Mouse (Mus musculus) liver (tissue): ENCODE results near the gene Lamb2.

Experiments used
- DNase-seq: peaks from one replicate; pipeline ENCODE4 v3.0.0-alpha.2; 2020; ENCODE audit warnings: mixed read lengths

Gene Lamb2

GRCm38 (mm10) chr9:108479721-108480351 is at the start of gene Lamb2:
Lamb2 (plus strand) TSS chr9:108479736.
- no peak for DNase-seq

GRCm38 (mm10) chr9:108431431-108432067 is 48.0 kb upstream of the Lamb2 start:
- peak; percentile 80 for DNase-seq

DNA sequence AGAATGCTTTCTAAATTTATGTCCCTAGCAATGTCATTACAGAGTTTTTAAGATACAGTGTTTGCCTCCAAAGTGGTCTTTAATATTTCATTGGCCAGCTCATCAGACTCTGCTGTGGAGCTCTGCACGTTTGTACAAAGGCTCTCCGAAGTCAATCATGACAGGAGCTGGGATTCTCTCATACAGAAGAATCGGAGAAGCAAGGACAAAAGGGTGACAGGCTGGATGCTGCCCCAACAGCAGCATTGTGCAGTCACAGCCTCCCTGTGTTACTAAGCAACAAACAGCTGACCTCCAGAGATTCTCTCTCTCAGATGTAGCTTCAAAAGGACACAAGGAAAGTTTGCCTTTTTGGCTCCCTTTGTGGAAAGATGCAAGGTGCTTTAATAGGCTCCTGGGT is 43.4 kb upstream of the Lamb2 start, which contains the start of gene BC048562:
BC048562 (plus strand) TSS at position 301 of the 400 bp plus-strand sequence.
- DNase-seq: no peak

DNA sequence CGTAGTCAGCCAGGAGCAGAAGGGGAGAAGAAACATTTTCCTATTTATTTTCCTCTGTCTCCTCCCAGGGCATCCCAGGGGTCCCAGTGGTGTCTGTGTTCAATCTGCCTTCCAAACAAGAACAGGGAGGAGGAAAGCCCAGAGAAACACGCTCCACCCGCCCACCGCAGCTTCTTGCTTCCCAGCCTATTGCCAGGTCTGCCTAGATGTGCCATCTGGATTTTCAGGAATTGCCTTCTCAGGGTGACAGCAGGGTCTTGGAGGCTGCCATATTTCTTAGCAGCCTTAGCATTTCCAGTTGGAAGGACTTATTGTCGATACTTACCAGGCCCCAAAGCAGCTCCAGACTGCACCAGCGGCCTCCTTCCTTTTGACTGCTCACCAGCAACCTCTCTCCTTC is 40.4 kb upstream of the Lamb2 start:
- DNase-seq: no peak

DNA sequence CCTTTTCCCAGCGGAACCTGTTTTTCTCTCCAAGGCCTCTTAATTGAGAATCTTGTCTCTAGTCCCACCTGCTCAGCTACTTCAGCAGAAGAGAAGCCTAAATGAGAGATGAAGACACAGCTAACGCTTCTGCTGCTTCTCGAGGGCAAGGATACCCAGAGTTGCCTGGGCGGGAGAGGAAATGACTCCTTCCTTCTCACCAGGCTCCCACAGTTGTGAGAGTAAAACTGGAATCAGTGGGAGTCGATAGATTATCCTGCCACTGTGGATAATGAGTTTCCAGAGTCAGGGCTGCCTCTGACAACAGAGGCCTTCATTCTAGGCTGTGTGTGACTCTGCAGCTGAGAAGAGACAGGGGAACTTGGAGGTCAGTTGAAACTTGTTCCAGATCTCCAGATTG is 39.1 kb upstream of the Lamb2 start:
- no peak for DNase-seq

- no peak for DNase-seq
Observed at GRCm38 (mm10) chr9:108441236-108441919, 38.2 kb upstream of the Lamb2 start.

DNA sequence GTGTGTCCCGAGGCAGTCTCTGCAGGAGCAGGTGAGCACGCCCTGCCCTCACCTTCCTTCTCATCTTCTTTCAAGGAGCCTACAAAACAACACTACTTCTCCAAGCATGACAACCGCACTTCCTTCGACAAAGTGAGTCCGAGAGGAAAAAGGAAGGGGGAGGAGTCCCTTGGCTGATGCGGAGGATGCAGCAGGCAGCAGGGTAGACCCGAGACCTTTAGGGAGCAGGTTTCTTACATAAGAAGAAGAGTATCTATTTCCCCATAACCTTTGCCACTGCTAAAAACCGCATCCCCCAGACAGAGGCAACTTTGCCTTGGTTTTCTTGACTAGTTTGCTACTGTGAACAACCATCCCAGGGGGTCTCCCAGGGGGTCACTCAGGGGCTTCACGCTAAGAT is 34.4 kb upstream of the Lamb2 start:
- DNase-seq: no peak

DNA sequence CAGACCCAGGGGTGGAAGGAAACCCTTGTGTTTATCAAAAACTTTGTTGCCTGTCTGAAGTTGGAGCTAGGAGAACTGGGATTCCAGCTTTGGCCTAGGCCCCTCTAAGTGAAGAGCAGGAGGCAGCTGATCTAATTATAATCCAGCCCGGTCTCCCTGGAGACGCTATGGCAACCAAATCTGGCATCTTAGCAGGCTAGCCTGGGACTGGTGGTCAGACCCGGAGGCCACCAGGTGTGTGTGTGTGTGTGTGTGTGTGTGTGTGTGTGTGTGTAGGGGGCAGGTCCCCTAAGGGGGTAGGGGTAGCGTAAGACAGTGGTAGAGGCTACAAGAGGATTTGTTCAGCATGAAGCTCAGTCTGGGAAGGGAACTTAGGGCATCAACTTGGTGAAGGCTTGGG is 29.7 kb upstream of the Lamb2 start:
- peak; percentile 49 for DNase-seq

DNA sequence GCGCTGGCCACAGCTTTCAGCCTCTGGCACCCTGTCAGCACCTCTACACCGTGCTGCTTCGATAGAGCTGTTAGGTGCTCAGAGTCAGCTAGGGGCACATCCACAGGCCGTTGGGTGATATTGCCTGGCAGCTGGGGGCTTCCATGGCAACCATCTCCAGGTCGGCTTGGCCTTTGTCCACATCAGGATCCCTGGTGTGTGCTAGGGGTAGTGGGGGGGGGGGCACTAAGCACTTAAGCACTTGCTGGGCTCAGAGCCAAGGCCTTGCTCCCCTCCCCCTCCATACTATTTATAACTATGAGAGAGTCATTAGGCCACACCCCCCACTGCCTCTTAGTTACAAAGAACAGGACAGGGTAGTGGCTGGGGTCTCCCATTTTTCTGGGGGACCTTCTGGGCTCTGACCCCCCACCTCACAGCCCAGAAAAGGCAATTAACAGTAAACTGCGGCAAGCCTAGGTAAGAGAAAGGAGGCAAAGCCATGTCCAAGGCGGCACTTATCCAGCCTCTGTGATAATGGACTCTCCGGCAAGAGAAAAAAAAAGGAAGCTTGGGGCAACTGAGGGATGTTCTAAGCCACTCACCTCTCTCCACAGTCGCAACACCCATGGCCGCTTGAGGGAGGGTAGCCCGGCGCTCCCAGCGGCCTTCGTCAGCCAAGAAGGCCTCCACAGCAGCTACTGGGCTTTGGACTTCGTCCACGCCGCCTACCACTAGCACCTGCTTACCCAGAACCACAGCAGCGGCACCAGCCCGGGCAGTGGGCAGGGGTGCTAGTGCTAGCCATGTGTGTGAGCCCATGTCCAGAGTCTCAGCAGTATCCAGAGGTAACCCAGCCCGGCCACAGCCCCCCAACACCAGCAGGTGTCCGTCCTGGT is 29.0 kb upstream of the Lamb2 start:
- DNase-seq: peak; percentile 69

DNA sequence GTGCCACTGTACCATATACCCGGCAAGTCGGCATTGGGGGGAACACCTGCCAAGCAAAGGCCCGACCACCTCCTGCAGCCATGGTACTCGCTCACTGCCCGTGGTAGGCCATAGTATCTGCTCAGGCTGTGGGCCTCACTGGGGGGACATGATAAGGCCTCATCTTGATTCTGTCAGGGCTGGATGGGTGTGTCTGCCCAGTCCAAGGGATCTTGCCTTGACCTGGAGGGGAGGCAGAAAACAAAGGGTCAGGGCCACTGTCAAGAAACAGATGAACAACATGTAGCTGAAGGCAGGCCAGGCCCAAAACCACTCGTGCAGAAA is 28.4 kb upstream of the Lamb2 start:
- DNase-seq: peak; percentile 77

DNA sequence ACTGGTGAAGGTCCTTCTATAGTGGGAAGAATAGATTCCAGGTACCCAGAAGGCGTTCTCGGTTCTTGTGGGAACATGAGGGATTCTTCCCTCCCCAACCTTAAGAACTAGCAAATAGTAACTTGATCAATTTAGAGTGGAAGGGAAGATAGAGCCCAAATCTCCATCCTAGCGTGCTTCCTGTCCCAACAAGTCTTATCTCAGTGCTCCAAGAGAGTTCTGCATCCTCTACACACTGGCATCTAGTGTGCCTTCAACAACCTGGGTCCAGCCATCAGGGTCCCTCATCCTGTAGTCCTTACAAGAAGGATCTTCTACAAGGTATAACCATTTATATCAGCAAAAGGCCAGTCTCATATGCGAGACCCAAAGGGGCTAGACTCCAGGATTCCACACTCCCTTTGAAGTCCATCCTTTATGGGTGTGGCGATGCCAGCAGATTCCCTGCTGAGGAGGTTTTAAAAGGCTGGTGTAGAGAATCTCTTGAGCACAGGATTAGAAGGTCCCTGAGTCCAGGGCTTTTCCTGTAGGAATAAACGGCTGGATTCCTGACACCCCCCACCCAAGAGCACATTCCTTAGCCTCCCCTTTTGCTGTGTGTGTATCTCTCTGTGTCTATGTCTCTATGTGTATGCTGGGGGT is 27.9 kb upstream of the Lamb2 start:
- DNase-seq: no peak

GRCm38 (mm10) chr9:108452291-108452906 is 27.1 kb upstream of the Lamb2 start:
- DNase-seq: peak; percentile 93

- no peak for DNase-seq
Observed at GRCm38 (mm10) chr9:108452911-108453310, 26.6 kb upstream of the Lamb2 start.

DNA sequence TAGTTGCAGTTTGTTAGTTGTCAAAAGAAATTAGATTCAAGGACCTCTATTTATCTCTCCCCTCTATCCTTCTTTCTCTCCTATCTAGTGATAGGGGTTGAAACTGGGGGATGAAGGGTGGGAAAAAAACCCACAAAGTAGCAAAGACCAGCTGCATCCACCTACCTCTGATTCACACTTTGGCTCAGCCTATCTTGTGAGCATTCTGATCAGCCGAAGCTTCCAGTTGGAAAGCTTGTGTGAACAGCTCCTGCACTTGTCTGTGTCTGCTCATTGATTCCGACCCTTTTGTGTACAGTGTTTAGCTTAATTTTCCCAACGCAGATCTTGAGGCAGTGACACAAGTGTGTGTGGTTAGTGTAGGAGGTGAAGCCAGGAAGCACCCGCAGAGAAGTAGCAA is 26.1 kb upstream of the Lamb2 start:
- DNase-seq: no peak

- DNase-seq: no peak
Observed at GRCm38 (mm10) chr9:108454429-108454828, 25.1 kb upstream of the Lamb2 start.

- DNase-seq: no peak
Observed at GRCm38 (mm10) chr9:108455747-108456571, 23.6 kb upstream of the Lamb2 start.

DNA sequence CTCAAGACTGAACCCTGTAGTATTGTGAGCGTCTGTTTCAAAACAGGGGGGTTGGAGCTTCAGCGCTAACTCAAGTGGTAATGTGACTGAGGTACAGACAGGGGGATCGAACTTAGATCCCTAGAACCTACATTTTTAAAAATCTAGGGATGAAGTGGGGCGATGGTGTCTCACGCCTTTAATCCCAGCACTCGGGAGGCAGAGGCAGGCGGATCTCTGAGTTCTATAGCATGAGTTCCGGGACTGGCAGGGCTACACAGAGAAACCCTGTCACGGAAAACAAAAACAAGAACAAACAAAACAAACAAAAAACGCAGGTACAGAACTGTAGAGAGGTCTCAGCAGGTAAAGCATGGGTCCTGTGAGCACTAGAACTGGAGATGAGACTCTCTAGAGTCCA is 22.6 kb upstream of the Lamb2 start:
- no peak for DNase-seq

- DNase-seq: no peak
Observed at GRCm38 (mm10) chr9:108459939-108460318, 19.6 kb upstream of the Lamb2 start.

DNA sequence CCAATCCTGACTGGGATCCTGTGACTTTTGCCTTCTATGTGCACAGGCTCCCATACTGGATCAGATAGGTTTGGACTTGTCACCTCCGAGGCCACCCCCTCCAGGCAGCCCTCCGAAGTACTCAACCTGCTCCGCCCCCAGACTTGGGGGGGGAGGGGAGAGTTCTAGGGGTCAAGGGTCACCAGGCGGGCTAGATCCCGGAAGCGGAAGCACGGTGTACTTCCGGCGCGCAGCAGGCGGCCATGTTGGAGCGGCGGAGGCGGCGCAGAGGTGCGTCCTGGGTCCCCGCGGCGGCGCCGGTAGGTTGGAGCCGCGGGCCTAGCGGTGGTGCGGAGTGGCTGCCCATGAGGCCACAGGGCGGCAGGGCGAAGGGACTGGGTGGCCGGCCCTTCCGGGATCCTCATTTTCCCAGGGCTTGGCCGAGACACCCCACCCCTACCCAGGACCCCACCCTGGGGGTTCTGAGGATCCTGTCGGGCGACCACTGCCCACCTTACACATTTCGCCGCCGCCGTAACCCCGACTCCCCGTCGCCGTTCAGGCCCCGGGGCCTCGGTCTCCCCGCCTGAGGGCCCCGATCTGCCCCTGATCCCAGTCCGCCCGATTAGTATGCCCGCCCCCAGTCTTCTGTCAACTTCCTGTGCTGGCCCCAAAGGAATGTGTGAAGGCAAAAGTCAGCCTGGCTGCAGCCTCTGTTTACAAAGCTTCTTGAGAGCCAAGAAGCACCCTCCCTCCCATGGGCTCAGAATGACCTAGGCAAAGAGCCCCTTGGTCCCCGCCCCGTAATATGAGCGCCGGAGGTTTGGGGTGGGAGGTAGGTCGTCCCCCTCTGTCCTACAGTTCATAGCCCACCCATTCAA is 19.0 kb upstream of the Lamb2 start, which contains the start of gene Ccdc71:
Ccdc71 (plus strand) TSS at position 209 of the 860 bp plus-strand sequence.
- DNase-seq: peak; percentile 87

GRCm38 (mm10) chr9:108461181-108461631 is 18.3 kb upstream of the Lamb2 start, which contains the start of gene Klhdc8b:
Klhdc8b (minus strand) TSS chr9:108461581.
- DNase-seq: no peak
